Mouse (Mus musculus): ENCODE measurements around the gene Pepd. TPM values are rescaled to one million over a fixed set of nuclear protein-coding genes. Genes with fewer than 3 reads are reported as not detected.

Gene Pepd
- total RNA-seq, 2 experiments from 2014 or later, result 50.2 to 61.5 TPM

GRCm38 (mm10) chr7:35053161-35053560, 141.0 kb downstream of the Pepd start:
- no peak for ATAC-seq (ENCODE audit: poor library complexity, severe bottlenecking)

GRCm38 (mm10) chr7:35054286-35054685, 142.1 kb downstream of the Pepd start:
- no peak for ATAC-seq (ENCODE audit: poor library complexity, severe bottlenecking)

GRCm38 (mm10) chr7:35054977-35055618, 142.9 kb downstream of the Pepd start:
- ATAC-seq (ENCODE audit: poor library complexity, severe bottlenecking), result no peak

- ATAC-seq (ENCODE audit: poor library complexity, severe bottlenecking), result peak; percentile 13
Observed at GRCm38 (mm10) chr7:35055619-35056435, 143.6 kb downstream of the Pepd start.

GRCm38 (mm10) chr7:35056436-35056864, 144.3 kb downstream of the Pepd start, which contains the start of gene Cebpg:
Gene Cebpg, minus strand, starts transcription at chr7:35056573.
- peak; percentile 96 for ATAC-seq (ENCODE audit: poor library complexity, severe bottlenecking)

- ATAC-seq (ENCODE audit: poor library complexity, severe bottlenecking), result peak; percentile 63
Observed at GRCm38 (mm10) chr7:35056999-35057398, 144.8 kb downstream of the Pepd start.

GRCm38 (mm10) chr7:35057569-35057968, 145.4 kb downstream of the Pepd start:
- no peak for ATAC-seq (ENCODE audit: poor library complexity, severe bottlenecking)

- ATAC-seq (ENCODE audit: poor library complexity, severe bottlenecking), result no peak
Observed at GRCm38 (mm10) chr7:35058329-35058728, 146.2 kb downstream of the Pepd start.

- no peak for ATAC-seq (ENCODE audit: poor library complexity, severe bottlenecking)
Observed at GRCm38 (mm10) chr7:35059467-35059866, 147.3 kb downstream of the Pepd start.

GRCm38 (mm10) chr7:35064286-35065258, 152.4 kb downstream of the Pepd start:
- peak; percentile 82 for ATAC-seq (ENCODE audit: poor library complexity, severe bottlenecking)

- ATAC-seq (ENCODE audit: poor library complexity, severe bottlenecking), result peak; percentile 66
Observed at GRCm38 (mm10) chr7:35065958-35066357, 153.8 kb downstream of the Pepd start.

GRCm38 (mm10) chr7:35066640-35067212, 154.5 kb downstream of the Pepd start:
- ATAC-seq (ENCODE audit: poor library complexity, severe bottlenecking), result 0 out of 2 replicates have a peak, but pooled peaks have one; percentile 34

- ATAC-seq (ENCODE audit: poor library complexity, severe bottlenecking), result no peak
Observed at GRCm38 (mm10) chr7:35076645-35077044, 164.5 kb downstream of the Pepd start.

GRCm38 (mm10) chr7:35080843-35081338, 168.7 kb downstream of the Pepd start:
- ATAC-seq (ENCODE audit: poor library complexity, severe bottlenecking), result peak; percentile 58

GRCm38 (mm10) chr7:35081406-35082104, 169.4 kb downstream of the Pepd start:
- no peak for ATAC-seq (ENCODE audit: poor library complexity, severe bottlenecking)

GRCm38 (mm10) chr7:35084565-35085360, 172.6 kb downstream of the Pepd start:
- ATAC-seq (ENCODE audit: poor library complexity, severe bottlenecking), result no peak

GRCm38 (mm10) chr7:35086271-35086861, 174.2 kb downstream of the Pepd start:
- peak; percentile 38 for ATAC-seq (ENCODE audit: poor library complexity, severe bottlenecking)

GRCm38 (mm10) chr7:35090550-35090949, 178.4 kb downstream of the Pepd start:
- no peak for ATAC-seq (ENCODE audit: poor library complexity, severe bottlenecking)
